12 mouse cellular contexts compared by ENCODE assay signal in the genomic region with DNA sequence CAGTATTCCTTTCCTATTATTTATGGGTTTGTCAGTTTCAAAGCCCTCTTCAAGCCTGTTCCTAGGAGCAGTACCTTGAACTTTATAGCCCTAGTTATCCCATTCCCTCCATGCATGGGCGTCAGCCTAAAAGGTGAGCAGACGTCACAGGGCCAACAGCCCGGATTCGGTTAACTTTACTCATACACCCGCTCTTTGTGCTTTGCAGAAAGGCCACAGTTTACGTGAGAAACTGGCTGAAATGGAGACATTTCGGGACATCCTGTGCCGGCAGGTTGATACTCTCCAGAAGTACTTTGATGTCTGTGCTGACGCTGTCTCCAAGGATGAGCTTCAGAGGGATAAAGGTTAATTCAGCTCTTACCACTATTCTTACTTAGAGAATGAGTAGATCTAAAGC.
"Had no signal": no experiment of that assay in that cellular context is flagged by ENCODE, and none has a peak within 500 bp of the region (broad histone marks: within the 10 kb centered on the region; RNA-seq: fewer than 3 reads in every experiment).

No protein-coding gene starts in this region.

- DNase-seq: retina, postnatal 1 day; right cerebral cortex, adult 18-20 months; right cerebral cortex, postnatal 14 days; right cerebral cortex, postnatal 25 days; right cerebral cortex, postnatal 4 days; spleen, adult 18-20 months; thymus, adult 18-20 months; thymus, adult 2 months; thymus, postnatal 14 days; thymus, postnatal 25 days; thymus, postnatal 36 days; thymus, postnatal 4 days had no signal
